Mouse (Mus musculus) bone marrow, adult 2 months (tissue): Measurements from ENCODE around the gene Piwil1.

Experiments
- CTCF ChIP-seq: fragments of 200-500 bp; IDR thresholded peaks from 2 replicates; pipeline ENCODE4 v1.5.1; 2011; ENCODE audit warnings: low read length, control low read depth; ENCODE audit not compliant: control insufficient read depth, insufficient read depth
- POLR2A ChIP-seq: fragments of 200-500 bp; IDR thresholded peaks from 2 replicates; pipeline ENCODE4 v1.6.1; 2011; ENCODE audit warnings: low read depth, mild to moderate bottlenecking, control low read depth, low read length, borderline replicate concordance; ENCODE audit not compliant: control insufficient read depth

DNA sequence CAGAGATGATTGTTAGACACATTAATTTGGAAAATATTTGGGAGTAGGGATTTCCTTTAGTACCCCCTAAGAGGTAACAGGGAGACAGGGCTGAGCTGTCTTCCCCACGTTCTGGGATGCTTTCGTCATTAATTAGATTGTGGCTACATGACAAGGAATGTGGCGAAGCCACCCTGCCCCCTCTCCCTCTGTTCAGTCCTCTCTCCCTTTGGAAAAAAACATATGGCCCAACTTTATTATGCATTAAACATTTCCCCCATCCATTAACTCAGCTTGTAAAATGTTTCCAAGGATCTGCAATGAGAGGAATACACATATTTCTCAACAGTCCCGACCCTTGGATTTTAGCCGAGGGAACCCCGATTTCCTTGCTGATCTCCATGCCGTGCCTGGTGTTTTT, 35.0 kb upstream of the Piwil1 start:
- TF ChIP-seq CTCF (no peak), POLR2A (no peak)
